Mouse (Mus musculus): ENCODE measurements around the gene Grin2d.

DNA sequence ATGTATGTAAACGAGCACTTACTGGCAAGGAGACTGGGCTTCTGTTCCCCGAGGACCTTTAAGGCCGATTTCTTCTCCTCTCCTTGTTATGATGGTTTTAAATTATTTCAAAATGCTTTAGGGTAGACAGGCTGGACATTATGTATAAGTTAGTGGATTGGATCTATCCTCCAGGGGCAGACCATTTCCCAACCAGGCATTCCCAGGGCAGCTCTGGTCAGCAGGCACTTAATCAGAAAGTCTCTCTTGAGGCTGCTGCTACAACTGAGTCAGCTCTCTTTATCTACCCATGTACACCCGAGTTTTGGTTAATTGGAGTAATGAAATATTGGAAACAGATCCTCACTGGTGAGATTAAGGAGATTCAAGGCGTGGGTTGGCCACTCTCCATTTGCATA lies 47.1 kb downstream of the Grin2d start:
- no peak for TF ChIP-seq CTCF (IDR thresholded peaks at IDR 0.05; ENCODE audit: insufficient read depth, low read length)
- TF ChIP-seq POLR2A (IDR thresholded peaks at IDR 0.05; ENCODE audit: borderline replicate concordance, extremely low read depth, low read depth, low read length): no peak
